Mouse (Mus musculus) adrenal gland, postnatal 14 days (tissue): ENCODE data around the gene Rap2a. TPM values are rescaled to one million over a fixed set of nuclear protein-coding genes. Genes with fewer than 3 reads are reported as not detected.

ENCODE experiments used
- DNase-seq: peaks from one replicate; pipeline ENCODE4 v3.0.0; 2021; ENCODE audit warnings: mixed read lengths
- long read RNA-seq, 2 experiments: library from polyadenylated mRNA; stranded (forward); transcript quantifications; one replicate each; pipeline ENCODE4 v2.0.0; 2021
- total RNA-seq: library from RNA; stranded (reverse); gene quantifications from 2 replicates; pipeline ENCODE4 v1.2.3, GENCODE M21; 2021

Gene Rap2a
- total RNA-seq, result 21.2 and 22.0 TPM in 2 replicates
- long read RNA-seq, experiment 1, full-length matches to known transcripts, result 26 of 36 reads
- long read RNA-seq, experiment 1, partial matches to known transcripts, result 7 of 36 reads
- long read RNA-seq, experiment 1, other reads (novel, unspliced or antisense), result 3 of 36 reads
- long read RNA-seq, experiment 2, full-length matches to known transcripts, result 22 of 31 reads
- long read RNA-seq, experiment 2, partial matches to known transcripts, result 9 of 31 reads
- long read RNA-seq, experiment 2, other reads (novel, unspliced or antisense), result 0 of 31 reads

DNA sequence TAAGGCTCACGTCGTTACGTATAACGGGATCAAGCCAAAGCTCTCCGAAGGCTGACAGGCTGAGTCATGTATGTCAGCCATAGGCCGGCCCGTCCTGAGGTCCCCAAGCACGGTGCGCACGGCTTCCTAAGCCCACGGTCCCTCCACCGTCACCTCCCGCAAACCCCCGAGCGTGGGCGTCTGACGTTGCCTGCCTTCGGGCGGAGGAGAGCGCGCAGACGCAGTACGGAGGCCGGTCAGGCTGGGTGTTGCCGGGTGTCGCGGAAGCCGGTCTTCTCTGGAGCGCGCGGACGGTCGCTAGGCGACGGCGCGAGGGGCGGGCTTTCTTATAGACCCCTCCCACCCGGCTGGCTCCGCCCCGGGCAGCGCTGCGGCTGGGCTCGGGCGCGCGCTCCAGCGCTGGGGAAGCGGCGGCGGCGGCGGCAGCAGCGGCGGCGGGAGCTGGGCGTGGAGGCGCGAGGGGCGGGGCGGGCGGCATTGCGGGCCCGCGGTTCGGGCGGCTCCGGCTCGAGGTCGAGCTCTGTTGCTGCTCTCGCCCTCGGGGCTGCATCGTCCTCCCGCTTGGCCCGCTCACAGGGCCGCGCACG is at the start of gene Rap2a:
Gene Rap2a, plus strand, starts transcription at position 463 of the 587 bp plus-strand sequence.
- DNase-seq, result peak; percentile 98

DNA sequence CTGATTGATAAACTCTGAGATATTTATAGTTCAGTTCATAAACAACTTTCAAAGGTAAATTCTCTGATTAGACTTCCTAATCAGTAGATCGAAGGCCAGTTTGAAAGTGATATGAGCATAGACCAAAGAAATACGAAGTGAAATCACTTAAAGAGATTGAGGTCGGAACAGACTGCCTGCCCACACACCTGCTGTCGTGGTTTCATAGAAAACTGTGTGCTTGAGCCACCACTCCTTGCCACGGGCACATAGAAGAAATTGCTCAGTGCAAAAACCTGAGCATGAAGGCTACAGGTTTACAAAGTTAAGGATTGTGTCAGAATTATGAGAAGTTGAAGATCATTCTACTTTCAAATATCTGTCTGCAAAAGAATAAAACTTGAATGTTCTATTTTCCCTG is 49.7 kb upstream of the Rap2a start:
- DNase-seq, result no peak

DNA sequence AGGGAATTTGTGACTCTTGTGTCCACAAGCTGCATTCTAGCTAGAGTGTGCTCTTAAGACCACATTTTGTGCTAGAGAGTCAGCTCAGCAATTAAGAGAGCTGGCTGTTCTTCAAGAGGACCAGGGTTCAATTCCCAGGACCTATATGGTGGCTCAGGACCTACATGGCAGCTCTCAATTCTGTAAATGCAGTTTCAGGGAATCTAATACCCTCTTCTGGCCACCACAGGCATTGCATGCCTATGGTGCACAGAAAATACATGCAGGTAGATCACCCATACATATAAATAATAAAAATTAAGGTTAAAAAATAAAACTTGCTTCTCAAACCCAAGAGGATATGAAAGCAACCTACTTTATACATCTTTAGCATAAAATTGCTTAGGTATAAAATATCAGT is 45.5 kb upstream of the Rap2a start:
- DNase-seq, result peak; percentile 17

DNA sequence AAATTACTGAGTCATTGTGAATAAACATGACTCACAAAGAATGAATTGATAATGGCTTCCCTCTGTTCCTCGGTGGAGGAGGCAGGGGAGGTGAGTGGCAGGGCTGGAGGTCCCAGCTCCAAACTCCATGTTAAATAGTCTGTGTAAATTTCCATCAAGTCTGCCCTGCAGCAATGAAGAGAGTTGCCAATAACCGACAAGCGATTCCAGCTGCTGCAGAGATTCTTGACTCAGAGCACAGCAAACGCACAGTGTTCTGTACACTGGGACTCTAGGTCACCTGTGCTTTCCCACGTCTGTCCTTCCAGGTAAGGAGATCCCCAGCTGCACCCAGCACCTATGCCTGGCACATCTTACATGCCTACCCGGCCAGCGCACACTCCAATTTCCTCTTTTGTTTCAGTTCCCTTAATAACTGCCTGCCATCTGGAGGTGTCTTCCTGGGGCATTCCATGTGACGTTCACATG is 44.3 kb upstream of the Rap2a start:
- no peak for DNase-seq

DNA sequence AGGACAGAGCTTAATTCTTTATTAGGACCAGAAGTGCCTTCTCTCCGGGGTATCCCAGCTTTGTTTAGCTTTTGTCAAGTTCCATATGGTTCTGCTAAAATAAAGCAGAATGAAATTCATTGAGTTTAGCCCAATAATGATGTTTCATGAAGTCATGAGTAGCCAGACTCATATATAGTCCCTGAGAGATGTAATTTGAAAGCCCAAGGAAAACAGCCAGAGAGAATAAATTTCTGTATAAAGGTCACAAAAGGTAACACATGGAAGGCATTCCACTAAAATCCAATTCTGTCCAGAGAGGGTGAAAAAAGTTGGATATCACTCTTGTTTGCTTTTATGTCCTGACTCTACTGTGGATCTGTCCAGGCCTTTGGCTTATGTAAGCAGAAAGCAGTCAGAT is 43.4 kb upstream of the Rap2a start:
- DNase-seq, result no peak

- no peak for DNase-seq
Observed at GRCm38 (mm10) chr14:120440716-120441115, 37.5 kb upstream of the Rap2a start.

DNA sequence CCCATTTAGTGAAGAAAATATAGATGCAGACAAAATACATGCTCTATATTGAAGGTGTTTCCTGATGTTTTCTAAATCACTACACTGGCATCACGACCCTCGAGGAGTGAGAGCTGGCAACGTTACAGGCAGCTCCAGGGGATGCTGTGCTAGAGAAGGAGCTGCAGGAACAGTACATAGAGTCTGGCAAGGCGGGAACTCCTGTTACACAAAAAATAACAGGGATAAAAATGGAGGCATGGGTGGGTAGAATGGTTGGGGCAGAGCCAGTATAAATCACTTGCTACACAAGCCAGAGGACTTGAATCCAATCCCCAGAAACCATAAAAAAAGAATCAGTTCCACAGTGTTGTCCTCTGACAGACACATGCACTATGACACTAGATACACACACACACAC is 37.0 kb upstream of the Rap2a start:
- DNase-seq, result no peak

DNA sequence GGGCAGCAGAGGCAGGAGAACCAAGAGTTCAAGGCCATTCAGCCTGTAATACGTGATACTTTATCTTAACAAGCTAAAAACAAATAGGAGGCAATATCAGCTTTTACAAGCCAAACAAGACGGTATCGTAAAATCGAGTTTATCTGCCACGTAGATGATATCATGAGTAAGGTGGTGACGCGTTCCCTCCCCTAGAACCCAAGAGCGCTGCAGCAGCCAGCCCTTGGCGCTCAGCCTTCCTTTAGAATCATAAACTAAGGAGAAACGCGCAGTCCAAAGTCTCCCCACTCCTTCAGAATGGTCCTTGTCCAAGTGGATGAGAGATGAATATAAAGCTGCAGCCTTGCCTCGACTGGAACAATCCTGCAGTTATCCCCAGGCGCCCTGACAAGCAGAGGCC is 36.4 kb upstream of the Rap2a start:
- DNase-seq, result no peak

GRCm38 (mm10) chr14:120454221-120454620 is 24.0 kb upstream of the Rap2a start:
- DNase-seq, result no peak

- DNase-seq, result no peak
Observed at GRCm38 (mm10) chr14:120463938-120464727, 14.1 kb upstream of the Rap2a start.

DNA sequence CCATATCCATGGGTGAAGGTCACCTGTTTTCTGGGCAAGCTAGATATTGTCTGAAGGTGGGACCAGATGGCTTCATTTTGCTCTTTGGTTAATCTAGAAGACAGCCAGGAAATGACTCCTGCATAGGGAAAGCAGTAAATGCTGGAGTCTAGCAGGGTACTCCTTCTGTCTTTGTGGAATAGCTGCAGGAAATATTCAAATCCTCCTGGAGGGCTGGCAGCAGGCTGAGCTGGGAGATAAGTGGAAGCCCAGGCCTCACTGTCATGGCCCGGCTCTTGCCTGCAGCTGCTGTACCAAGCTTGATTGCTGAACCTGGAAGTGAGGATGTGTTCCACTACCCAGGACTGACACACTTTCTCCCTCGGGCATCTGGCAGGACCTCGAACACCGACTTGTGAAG is 11.4 kb upstream of the Rap2a start:
- DNase-seq, result no peak

GRCm38 (mm10) chr14:120469126-120469790 is 9.0 kb upstream of the Rap2a start:
- DNase-seq, result peak; percentile 72

DNA sequence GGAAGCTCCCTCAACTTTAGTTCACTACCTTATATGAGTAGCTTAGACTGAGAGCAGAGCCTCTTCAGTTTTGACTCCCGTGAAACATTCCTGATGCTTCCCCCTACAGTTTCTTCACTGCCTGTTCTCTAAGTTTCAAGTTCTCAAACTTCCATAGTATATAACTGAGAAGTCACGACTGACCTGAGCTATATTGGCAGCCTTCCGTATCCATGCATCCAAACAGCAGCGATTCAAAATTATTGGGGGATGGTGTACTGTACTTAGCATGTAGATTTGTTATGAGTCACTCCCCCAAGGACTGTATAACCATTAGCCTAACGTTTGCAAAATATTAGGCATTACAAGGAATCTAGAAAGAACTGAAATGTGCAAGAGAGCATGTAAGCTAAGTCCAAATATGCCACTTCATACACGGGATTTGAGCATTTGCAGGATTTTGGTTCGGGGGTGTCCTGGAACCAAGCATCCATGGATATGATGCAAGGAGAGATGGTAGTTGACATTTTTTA is 2.0 kb upstream of the Rap2a start:
- no peak for DNase-seq

GRCm38 (mm10) chr14:120477288-120477981 is 809 bp upstream of the Rap2a start:
- peak; percentile 99 for DNase-seq

- DNase-seq, result peak; percentile 43
Observed at GRCm38 (mm10) chr14:120478641-120479341, 547 bp downstream of the Rap2a start.

GRCm38 (mm10) chr14:120480341-120480900 is 2.2 kb downstream of the Rap2a start:
- DNase-seq, result no peak

DNA sequence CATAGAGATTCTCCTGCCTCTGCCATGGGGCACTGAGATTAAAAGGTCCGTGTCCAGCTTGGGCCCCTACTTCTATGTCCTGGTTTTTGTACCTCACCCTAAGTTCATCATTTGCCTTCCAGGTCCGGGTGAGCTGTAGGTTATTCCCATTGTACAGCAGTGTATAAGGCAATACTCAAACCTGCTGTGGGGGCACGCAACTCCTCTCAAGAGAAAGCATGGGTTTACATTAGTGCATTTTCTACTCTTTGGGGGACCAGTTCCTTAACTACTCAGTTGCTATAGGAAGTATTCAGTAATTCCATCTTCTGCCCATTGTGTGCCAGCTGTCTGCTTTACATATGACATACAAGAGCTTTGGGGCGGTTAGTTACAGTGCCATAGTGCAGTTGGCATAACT is 2.7 kb downstream of the Rap2a start:
- no peak for DNase-seq

GRCm38 (mm10) chr14:120484561-120484960 is 6.3 kb downstream of the Rap2a start:
- DNase-seq, result no peak

DNA sequence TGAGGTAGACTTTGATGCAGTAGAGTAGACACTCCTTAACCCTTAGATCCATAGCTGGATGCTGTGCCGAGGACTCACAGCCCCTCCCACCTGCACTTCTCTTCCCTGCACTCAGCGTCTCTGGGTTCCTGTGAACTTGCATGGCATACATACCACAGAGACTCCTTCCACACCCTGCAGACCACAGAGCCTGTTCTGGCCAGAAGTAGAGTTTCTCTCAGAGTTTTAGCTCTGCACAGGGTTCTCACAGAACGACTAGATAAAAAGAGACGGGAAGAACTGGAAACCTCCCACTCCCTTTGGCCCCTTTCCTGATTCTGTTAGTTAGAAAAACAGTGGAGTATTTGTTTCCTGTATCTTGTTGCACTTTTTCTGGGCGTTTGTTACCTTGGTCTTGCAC is 18.0 kb downstream of the Rap2a start:
- no peak for DNase-seq

- no peak for DNase-seq
Observed at GRCm38 (mm10) chr14:120496827-120497226, 18.6 kb downstream of the Rap2a start.

DNA sequence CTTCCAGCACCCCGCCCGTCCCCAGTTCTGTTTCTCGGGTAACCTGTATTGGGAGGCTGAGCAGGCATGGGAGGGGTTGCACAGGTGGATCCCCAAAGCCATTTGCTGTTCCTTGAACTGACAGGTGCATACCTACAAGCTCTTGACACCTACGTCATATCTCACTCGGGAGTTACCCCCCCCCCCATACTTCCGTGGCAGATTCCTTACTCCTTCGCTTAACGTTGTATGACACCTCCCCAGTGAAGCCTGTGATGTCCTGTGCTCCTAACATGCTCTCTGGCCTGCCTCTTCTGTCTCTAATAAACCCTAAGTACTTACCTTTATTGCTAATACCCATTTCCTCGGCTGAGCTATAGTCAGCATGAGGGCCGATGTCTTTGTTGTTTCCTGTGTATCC is 20.9 kb downstream of the Rap2a start:
- DNase-seq, result no peak
